Mouse (Mus musculus): ENCODE results near the gene Cyb5rl.
A peak's percentile ranks its signal among the peaks of the same experiment; 100 is the strongest.

The Cyb5rl gene

DNA sequence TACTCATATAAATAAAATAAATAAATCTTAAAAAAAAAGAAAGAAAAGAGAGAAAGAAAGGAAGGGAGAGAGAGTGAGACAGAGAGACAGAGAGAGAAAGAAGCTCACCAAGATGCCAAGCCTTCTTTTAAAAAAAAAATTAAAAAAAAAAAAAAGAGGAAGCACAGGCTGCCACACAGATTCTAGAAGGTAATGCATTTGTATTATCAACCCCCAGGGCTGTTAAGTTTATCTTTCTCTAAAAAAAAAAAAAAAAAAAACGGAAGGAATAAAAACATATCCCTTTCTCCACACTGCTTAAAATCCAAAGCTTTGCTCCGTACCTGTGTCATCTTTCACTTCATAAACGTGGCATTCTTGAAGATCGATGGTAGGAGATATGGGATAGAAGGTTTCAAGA is 5.2 kb upstream of the Cyb5rl start:
- no peak for DNase-seq (ENCODE audit: low spot score in 2 of 2)

DNA sequence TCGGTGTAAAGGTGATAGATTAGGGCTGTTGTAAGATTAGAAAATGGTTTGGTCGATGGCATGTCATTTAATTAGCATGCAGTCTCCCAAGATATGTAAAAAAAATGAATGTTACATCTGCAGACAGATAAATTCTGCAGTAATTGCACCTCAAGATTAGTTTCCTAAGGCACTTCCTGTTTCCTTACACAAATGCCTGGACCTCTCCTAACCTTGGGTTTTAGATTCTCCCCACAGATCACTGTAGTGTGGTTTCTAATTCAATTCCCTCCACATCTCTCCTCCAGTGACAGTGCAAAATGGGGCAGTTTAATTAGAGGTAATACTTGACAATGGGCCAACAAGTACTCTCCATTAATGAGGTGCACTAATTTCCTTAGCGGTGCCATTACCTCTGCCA is 3.6 kb upstream of the Cyb5rl start:
- no peak for DNase-seq (ENCODE audit: low spot score in 2 of 2)

DNA sequence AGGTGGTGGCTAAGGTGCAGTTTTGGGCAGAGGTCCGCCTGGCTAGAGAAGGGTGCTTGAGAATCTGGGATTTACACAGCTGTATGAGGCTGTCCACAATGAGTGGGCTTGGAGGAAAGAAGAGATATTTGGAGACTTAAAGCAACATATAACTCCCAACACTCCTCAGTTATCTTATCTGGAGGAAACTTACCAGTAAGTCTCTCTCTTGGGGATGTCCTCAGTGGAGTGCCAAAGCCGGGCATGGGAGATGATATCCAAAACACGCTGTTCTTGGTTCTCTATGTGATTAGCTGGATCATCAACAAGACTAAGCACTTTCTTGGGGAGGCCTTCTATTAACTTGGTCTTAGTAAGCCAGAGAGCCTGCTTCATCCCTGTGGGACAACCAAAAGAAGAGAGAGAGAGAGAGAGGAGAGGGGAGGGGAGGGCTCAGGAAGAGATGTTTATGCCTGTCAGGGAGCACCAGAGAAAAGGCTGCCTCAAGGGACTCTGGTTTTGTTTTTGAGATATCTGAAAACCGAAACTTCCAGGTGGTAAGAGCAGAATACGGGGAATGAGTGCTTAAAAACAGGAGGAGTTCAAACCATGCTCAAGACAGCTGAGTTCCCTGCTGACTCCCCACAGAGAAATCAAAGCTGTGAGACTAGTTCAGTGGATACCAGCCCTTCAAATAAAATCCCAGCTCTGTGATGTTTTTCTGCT is 2.2 kb upstream of the Cyb5rl start:
- no peak for DNase-seq (ENCODE audit: low spot score in 2 of 2)

DNA sequence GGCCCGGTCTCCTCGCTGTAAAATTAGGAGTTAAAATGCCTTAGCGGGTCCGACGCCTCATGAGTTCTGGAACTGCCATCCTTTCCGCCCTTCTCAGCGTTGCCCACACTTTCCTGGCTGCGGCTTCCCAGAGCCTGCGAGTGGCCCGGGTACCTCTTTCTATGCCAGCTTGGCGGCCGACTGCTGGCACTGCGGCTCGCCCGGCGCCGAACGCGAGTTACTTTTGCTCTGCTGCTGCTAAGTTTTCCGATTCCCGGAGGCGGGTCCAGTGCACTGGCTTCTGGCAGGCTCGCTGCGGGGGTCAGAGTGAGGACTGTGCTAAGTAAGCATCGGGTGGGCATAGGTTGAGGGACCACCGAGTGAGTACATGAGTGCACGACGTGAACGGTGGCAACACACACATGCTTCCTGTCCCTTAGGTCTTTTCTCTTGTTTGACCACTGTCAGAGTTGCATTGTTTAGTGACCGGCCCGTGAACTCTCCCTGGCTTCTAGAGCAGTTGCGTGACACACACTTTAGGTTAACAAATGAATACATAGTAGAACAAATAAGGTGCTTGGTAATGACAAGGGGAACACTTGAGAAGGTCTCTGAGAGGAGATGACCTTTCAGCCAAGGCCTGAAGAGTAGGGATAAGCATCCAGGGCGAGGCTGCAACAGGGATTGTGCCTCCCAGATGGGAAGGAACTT is 508 bp downstream of the Cyb5rl start:
- no peak for DNase-seq (ENCODE audit: low spot score in 2 of 2)

DNA sequence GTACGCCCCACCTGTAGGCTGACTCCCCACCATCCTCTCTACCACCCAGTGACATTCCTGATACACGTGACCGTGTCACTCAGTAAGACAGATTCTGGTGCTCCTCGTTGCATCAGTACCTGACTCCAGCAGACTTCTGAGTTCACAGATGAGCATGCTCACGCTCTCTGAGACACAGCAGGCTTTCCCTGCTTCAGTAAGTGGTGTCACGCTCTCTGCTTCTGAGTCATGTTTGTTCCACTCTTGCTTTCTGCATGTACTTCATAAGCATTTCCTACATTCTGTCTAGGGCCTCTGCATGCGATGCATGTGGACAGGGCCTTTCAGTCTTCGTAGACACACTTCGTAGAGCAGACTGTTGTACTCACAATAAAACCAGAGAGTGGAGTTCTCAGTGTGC is 5.6 kb downstream of the Cyb5rl start:
- no peak for DNase-seq (ENCODE audit: low spot score in 2 of 2)

DNA sequence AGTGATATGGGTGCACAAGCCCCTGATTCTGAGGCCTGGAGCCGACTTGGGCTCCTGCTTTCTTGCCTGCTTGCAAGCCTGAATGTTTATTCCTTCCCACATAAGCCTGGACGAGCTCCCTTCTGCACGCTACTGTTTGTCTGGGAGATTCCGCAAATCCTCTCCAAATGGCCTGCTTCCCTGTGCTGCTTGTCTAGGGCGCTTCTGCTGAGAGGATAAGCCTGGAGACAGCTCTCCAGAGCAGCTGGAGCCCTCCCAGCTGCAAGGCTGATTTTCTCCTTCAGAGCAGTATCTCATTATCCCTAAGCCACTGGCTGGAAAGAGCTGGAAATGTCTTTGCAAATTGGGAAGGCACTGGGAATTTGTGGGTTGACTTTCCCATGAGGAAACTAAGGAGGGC is 8.7 kb downstream of the Cyb5rl start:
- DNase-seq (ENCODE audit: low spot score in 2 of 2) = peak in 1 of 2 experiments; percentile 37

DNA sequence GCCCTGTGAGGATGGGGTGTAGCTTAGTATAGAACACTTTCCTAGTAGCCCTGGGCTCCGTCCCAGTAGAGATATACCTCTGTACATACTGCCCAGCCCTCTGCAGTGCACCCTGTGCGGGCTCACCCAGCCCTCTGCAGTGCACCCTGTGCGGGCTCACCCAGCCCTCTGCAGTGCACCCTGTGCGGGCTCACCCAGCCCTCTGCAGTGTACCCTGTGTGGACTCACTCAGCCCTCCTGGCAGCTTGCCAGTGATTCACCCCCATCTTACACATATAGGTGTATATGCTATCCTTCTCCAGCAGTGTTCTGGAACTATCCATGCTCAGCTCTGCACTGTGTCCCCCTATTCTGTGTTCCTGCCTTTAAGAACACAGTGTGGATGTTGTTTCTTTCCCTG is 12.1 kb downstream of the Cyb5rl start:
- DNase-seq (ENCODE audit: low spot score in 2 of 2) = no peak

DNA sequence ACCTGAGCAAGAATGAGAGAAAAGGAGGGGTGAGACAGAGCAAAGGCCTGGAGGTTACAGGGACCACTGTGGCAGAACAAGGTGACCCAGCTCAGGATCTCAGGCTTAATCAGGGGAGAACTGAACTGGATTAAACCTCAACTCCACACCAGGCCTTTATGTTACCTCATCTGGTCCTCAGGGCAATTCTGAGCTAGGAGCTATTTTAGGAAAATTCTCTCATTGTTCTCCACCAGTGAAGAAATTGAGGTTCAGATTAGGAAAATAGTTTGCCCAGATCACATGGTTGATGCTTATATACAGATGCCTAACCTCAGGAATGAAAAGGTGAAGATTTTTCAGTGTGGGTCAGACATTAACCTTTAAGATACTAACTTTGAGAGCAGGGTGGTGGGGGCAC is 12.9 kb downstream of the Cyb5rl start:
- no peak for DNase-seq (ENCODE audit: low spot score in 2 of 2)

DNA sequence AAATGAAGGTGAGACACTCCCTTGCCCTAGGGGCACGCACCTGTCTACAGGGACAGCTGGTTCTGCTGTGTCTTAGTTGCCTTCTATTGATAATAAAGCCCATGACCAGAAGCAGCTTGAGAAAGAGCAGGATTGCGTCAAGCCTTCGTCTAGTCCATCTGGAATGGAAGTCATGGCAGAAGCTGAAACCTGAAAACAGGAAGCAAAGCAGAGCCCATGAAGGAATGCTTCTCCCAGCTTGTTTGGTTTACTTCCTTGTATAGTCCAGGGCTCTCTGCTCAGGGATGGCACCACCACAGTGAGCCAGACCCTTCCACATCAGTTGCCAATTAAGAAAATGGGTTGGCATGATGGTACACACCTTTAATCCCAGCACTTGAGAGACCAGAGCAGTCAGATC is 15.4 kb downstream of the Cyb5rl start:
- DNase-seq (ENCODE audit: low spot score in 2 of 2) = no peak

DNA sequence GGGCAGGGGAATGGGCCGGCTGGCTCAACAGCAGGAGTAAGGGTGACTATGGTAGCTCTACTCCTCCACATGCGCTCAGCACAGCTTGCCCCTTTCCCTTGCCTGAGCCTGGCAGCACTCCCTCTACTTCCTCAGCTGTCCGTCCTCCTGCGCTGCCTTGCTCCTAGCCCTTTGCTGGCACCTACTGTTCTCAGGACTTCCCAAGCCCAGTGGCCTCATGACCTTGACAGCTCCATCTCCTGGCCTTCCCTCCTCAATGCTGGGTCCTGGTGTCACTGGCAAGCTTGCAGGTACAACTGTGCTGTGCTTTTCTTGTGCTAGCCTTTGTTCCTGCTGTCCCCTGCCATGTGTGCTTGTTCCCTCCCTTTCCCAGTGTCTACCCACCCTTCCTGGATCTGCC is 16.3 kb downstream of the Cyb5rl start:
- no peak for DNase-seq (ENCODE audit: low spot score in 2 of 2)

DNA sequence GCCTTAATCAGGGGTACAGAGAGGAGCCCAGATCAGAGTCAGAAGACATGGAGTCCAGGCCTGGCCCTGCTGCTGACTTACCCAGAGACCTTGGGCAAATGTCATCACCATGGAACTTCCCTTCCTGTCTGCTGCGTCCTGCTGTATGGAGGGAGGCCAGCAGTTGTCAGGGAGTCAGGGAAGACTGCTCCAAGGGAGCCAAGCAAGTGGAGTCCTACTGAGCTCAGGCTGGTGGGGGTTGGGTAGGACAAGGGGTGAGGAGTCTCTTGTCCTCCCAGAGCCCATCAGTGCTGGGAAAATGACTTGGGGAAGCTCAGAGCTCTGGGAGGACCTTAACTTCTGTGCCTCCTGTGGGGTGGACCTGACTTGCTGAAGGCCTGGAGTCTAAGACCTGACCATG is 17.6 kb downstream of the Cyb5rl start:
- DNase-seq (ENCODE audit: low spot score in 2 of 2) = peak; percentile 21 to 22

DNA sequence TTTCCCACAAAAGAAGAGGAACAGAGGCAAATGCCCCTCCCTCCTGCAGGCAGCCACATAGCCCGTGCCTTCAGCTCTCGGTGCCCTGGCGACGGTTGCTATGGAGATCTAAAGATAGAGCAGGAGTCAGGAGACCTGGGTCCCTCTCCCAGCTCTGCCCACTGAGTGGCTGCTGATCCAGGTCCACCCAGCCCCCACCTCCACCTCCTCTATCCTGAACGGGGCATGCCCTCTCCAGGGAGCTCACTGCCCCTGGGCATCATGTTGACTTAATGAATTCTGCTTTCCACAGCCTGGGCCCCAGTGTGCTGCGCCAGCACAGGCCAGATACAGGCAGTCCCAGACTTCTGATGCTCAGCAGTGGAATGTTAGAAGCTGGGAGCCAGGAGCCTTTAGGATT is 18.1 kb downstream of the Cyb5rl start:
- peak; percentile 71 to 82 for DNase-seq (ENCODE audit: low spot score in 2 of 2)

DNA sequence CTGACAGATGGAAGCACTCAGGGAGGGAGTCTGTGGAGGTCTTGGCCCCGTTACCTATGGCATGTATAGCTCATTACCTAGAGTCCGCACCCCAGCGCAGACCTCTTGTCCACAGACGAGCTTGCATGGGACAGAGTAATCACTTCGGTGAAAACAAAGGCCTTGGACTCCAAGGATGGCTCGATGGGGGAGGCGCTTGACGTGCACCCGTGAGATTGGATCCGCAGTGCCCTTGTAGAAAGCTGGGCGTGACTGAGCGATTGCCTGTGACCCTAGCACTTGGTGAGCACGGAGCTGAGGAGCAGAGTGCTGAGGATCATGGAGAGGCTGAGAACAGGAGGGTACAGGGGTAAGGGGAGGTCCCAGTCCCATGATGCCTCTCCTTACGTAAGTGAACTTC is 24.9 kb downstream of the Cyb5rl start:
- no peak for DNase-seq (ENCODE audit: low spot score in 2 of 2)

DNA sequence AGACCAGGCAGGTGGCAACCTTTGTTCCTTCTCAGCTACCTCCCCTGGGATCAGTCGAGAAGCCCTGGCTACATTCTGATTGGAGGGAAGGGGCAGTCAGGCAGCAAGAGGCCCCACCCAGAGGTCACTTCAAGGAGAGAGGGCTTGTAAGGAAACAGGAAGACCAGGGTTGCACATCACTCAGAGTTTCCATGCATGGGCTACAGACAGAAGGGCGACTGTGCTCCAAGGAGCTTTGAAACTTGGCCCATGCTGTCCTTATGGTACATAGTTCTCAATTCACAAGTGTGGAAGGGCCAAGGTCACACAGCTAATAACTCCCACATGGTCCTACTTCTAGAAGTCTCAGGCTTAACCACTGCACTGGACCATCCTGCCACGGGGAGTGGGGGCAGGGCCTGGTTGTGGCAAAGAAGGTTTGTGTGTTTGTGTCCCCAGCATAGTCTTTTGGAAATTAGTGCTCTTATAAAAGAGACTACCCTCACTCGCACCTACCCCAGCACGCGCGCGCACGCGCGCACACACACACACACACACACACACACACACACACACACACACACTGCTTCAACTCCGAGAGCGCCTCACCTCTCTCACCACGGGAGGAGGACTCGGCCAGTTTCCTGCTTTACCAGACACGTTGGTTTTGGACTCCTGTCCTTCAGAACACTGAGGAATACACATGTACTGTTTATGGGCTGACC is 27.8 kb downstream of the Cyb5rl start:
- DNase-seq (ENCODE audit: low spot score in 2 of 2) = no peak

DNA sequence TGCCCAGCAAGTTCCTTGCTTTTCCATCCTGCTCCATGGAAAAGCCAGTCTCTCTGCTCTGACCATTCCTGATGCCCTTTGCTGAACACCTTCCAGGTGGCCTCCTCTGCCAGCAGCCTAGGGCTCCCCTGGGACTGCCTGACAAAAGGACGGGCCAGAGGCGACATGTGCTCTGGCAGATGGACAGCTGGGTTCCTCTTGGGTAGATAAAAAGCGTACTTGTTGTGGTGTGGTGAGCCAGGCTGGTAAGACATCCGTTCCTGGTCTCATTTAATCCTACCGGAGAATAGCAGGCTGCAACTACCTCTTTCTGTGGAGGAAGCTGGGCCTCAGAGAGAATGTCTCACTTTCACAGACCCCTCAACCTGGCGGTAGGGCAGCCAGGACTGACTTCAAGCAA is 29.3 kb downstream of the Cyb5rl start:
- no peak for DNase-seq (ENCODE audit: low spot score in 2 of 2)

DNA sequence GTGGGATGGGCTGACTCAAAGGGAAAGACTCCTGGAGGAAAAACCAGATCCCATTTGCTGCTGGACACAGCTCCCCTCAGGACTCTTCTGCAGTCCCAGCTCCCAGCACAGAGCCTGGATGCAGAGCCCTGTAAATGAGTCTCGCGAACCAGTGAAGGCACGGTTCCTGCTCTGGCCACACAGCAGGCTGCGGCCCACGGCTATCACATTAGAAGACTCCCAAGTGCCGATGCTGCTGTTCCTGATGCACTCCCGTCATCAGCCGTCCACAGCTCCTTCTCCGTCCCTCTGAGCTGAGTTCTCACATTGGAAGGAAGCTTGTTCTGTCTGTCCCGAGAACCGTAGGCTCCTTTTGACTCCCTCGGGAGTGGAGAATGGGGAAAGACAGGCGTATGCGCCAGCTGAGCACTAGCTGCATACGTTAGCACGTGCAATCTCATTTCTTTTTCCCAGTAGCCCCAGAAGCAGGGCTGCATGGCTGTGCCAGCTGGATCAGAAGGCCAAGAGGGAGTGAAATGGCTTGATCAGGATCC is 30.1 kb downstream of the Cyb5rl start, which contains the start of gene Cdcp2:
Gene Cdcp2 (plus strand): TSS at position 51 of the 533 bp plus-strand sequence.
- DNase-seq (ENCODE audit: low spot score in 2 of 2) = no peak

DNA sequence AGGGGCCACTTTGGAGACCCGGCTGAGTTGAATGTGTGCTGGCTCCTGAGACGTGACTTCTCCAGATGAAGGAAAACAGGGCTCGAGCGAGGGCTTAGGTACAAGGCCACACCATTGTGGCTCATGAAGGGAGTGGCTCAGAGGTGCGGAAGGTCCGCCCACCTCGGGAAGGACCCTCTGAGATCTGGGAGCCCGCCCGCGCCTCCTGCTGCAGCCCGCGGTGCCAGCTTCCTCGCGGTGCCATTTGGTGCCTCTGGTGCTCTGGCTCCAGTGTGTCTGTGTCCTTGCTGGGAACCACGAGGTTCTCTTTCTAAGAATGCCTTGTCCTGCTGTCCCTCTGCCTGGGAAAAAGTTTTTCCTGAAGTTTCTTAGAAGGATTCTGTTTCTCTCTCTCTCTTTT is 31.1 kb downstream of the Cyb5rl start:
- DNase-seq (ENCODE audit: low spot score in 2 of 2) = no peak

DNA sequence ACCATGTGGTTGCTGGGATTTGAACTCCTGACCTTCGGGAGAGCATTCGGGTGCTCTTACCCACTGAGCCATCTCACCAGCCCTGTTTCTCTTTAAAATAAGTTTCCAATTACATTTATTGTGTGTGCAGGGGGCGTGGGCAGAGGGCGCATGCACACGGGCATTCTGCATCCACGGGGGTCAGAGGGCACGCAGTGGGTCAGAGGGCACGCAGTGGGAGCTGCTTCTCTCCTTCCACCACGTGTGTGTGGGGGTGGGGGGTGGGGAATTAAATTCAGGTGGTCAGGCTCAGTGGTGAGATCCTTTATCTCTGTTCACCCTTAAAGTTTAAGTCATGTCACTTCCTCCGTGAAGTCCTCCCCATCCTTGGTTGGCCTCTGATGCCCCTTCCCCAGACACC is 31.6 kb downstream of the Cyb5rl start:
- no peak for DNase-seq (ENCODE audit: low spot score in 2 of 2)

DNA sequence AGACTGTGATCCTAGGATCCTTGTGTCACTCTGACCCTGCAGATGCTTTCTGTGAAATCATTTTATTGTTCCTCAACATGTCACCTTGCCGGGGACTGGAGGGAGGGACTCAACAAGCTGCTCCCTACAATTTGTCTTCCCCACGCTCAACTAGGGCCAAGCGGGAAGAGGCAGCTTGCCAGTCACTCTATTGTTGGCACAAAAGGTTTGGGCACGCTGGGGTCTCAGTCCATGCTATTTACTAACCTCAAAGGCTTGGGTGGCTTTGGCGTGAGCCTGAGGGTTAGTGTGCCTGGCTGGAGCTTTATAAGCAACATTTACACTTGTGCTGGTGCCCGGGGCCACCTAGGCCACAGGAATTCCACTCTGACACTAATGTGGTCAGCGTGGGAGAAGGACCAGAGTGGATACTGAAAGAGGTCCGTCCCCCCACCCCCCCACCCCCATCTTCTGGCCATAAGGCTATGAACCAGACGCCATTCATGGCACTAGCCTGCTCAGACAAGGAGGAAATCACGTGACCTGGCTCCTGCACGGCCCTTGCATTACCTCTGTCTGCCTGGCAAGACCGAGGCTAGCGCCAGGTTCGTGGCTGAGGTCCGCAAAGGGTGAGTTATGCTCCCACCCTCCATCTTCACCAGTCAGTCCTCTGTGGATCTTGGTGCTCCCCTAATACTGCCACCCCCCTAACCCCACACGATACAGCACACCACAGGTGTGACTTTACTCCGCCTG is 32.2 kb downstream of the Cyb5rl start:
- DNase-seq (ENCODE audit: low spot score in 2 of 2) = no peak

DNA sequence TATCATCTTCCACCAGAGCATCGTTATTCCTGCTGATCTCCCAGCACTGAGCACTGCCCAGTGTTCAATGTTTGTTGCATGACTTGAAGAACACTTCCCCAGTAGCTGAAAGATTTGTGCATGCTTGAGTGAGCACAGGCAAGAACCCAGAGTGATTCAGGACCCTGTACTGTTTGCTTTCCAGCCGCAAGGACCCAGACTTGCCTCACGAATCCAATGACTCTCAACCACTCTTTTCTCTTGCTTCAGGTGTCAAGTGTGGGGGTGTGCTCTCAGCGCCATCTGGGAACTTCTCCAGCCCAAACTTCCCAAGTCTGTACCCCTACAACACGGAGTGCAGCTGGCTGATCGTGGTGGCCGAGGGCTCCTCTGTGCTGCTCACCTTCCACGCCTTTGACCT is 35.4 kb downstream of the Cyb5rl start:
- no peak for DNase-seq (ENCODE audit: low spot score in 2 of 2)

DNA sequence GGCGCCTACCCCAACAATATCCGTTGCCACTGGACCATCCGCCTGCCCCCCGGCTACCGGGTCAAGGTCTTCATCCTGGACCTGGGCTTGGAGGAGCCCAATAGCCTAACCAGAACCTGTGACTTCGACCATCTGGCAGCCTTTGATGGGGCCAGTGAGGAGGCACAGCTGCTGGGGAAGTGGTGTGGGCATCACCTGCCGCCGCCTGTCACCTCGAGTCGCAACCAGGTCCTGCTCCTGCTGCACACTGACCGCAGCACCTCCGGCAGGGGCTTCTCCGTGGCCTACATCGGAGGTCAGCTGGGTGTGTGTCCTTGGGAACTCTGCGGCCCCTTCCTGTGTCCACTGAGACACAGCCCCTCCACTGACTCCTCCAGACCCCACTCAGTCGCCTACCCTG is 40.0 kb downstream of the Cyb5rl start:
- DNase-seq (ENCODE audit: low spot score in 2 of 2) = no peak

DNA sequence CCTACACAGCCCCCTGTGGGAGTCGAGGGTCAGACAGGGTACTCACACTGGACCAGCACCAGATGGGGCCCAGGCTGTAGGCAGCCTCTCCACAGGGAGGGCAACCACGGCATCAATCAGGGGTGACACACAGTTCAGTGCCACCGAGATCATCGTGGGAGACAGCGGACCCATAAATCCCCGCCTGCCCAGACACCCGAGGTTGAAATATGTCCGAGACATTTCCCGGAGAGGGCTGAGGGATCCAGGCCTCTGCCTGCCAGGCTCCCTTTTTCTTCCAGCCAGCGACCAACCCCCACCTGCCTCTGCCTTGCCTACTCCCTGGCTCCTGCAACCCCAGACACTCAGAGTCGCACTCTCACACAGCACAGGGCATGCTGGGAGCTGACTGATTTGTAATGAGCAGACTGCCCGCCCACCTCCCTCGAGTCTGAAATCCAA is 41.5 kb downstream of the Cyb5rl start:
- DNase-seq (ENCODE audit: low spot score in 2 of 2) = peak in 1 of 2 experiments; percentile 40

All from frontal cortex, postnatal 36 days (tissue).